Mouse (Mus musculus): ENCODE results near the gene Crtc1. TPM values are rescaled to one million over a fixed set of nuclear protein-coding genes. Genes with fewer than 3 reads are reported as not detected.

Crtc1 gene
- polyA plus RNA-seq, 1 experiment from 2014 or later, result 35.6 TPM

- WGBS, result 0% methylated on average over 53 of the region's 64 CpGs
- peak overlapping the region; percentile 92 for H3K27ac ChIP-seq
- 0 out of 2 replicates have a peak, but pooled peaks cover 4% of the 10 kb centered on the region for H3K27me3 ChIP-seq
- ATAC-seq (ENCODE audit: low FRiP score), result peak; percentile 44
- H3K9ac ChIP-seq, result peak overlapping the region; percentile 100
- H3K9me3 ChIP-seq, result no peaks in the 10 kb centered on the region
- peaks cover 56% of the 10 kb centered on the region for H3K4me1 ChIP-seq (replicated peaks)
- H3K4me3 ChIP-seq, result peak overlapping the region; percentile 100
- peaks cover 15% of the 10 kb centered on the region for H3K36me3 ChIP-seq
- peak overlapping the region; percentile 100 for H3K4me2 ChIP-seq
These were observed 86.7 kb downstream of the Crtc1 start for GRCm38 (mm10) chr8:70352657-70353151.

GRCm38 (mm10) chr8:70352000-70352384, 87.4 kb downstream of the Crtc1 start:
- Histone ChIP-seq H3K4me1 (replicated peaks) (peaks cover 58% of the 10 kb centered on the region), H3K36me3 (peaks cover 15% of the 10 kb centered on the region), H3K9ac (peak overlapping the region; percentile 100), H3K27ac (no peak overlapping the region), H3K27me3 (0 out of 2 replicates have a peak, but pooled peaks cover 4% of the 10 kb centered on the region), H3K4me3 (peak overlapping the region; percentile 100), H3K4me2 (peak overlapping the region; percentile 100), H3K9me3 (no peaks in the 10 kb centered on the region)
- no peak for ATAC-seq (ENCODE audit: low FRiP score)
- WGBS, result 35% methylated on average over 3 of the region's 3 CpGs

GRCm38 (mm10) chr8:70351035-70351999, 88.1 kb downstream of the Crtc1 start:
- Histone ChIP-seq H3K9me3 (no peaks in the 10 kb centered on the region), H3K27me3 (no peaks in the 10 kb centered on the region), H3K4me1 (replicated peaks) (peaks cover 58% of the 10 kb centered on the region), H3K4me3 (peak overlapping the region; percentile 100), H3K4me2 (peak overlapping the region; percentile 100), H3K36me3 (peaks cover 18% of the 10 kb centered on the region), H3K27ac (no peak overlapping the region), H3K9ac (peak overlapping the region; percentile 100)
- WGBS, result 63% methylated on average over 15 of the region's 15 CpGs
- no peak for ATAC-seq (ENCODE audit: low FRiP score)

GRCm38 (mm10) chr8:70347860-70348420, 91.4 kb downstream of the Crtc1 start:
- Histone ChIP-seq H3K4me2 (no peak overlapping the region), H3K27me3 (no peaks in the 10 kb centered on the region), H3K36me3 (peaks cover 34% of the 10 kb centered on the region), H3K9ac (peak overlapping the region; percentile 49; the same call in 1 of the 2 replicates), H3K4me1 (replicated peaks) (peaks cover 58% of the 10 kb centered on the region), H3K9me3 (no peaks in the 10 kb centered on the region), H3K4me3 (no peak overlapping the region), H3K27ac (no peak overlapping the region)
- WGBS, result 74% methylated on average over 1 of the region's 1 CpGs
- ATAC-seq (ENCODE audit: low FRiP score), result no peak

GRCm38 (mm10) chr8:70347443-70347842, 91.9 kb downstream of the Crtc1 start:
- no peak overlapping the region for H3K4me2 ChIP-seq
- ATAC-seq (ENCODE audit: low FRiP score), result no peak
- H3K27ac ChIP-seq, result no peak overlapping the region
- H3K27me3 ChIP-seq, result no peaks in the 10 kb centered on the region
- H3K9ac ChIP-seq, result 0 out of 2 replicates have a peak overlapping the region, but pooled peaks have one; percentile 49
- H3K4me1 ChIP-seq (replicated peaks), result peaks cover 60% of the 10 kb centered on the region
- H3K9me3 ChIP-seq, result no peaks in the 10 kb centered on the region
- peaks cover 39% of the 10 kb centered on the region for H3K36me3 ChIP-seq
- 95% methylated on average over 4 of the region's 4 CpGs for WGBS
- no peak overlapping the region for H3K4me3 ChIP-seq

GRCm38 (mm10) chr8:70344279-70344678, 95.1 kb downstream of the Crtc1 start:
- H3K4me3 ChIP-seq, result no peak overlapping the region
- no peak for ATAC-seq (ENCODE audit: low FRiP score)
- 98% methylated on average over 2 of the region's 2 CpGs for WGBS
- H3K9ac ChIP-seq, result peak overlapping the region; percentile 39
- H3K4me2 ChIP-seq, result no peak overlapping the region
- H3K27ac ChIP-seq, result no peak overlapping the region
- peaks cover 28% of the 10 kb centered on the region for H3K4me1 ChIP-seq (replicated peaks)
- H3K9me3 ChIP-seq, result no peaks in the 10 kb centered on the region
- no peaks in the 10 kb centered on the region for H3K27me3 ChIP-seq
- H3K36me3 ChIP-seq, result peaks cover 66% of the 10 kb centered on the region

GRCm38 (mm10) chr8:70343696-70344095, 95.7 kb downstream of the Crtc1 start:
- H3K9me3 ChIP-seq, result no peaks in the 10 kb centered on the region
- peaks cover 66% of the 10 kb centered on the region for H3K36me3 ChIP-seq
- H3K4me2 ChIP-seq, result no peak overlapping the region
- 0 out of 2 replicates have a peak, but pooled peaks have one; percentile 46 for ATAC-seq (ENCODE audit: low FRiP score)
- H3K4me3 ChIP-seq, result no peak overlapping the region
- peaks cover 23% of the 10 kb centered on the region for H3K4me1 ChIP-seq (replicated peaks)
- WGBS, result 54% methylated on average over 6 of the region's 6 CpGs
- no peaks in the 10 kb centered on the region for H3K27me3 ChIP-seq
- no peak overlapping the region for H3K27ac ChIP-seq
- H3K9ac ChIP-seq, result no peak overlapping the region

- Histone ChIP-seq H3K4me2 (no peak overlapping the region), H3K9me3 (no peaks in the 10 kb centered on the region), H3K36me3 (peaks cover 68% of the 10 kb centered on the region), H3K27ac (no peak overlapping the region), H3K4me1 (replicated peaks) (peaks cover 16% of the 10 kb centered on the region), H3K9ac (no peak overlapping the region), H3K27me3 (no peaks in the 10 kb centered on the region), H3K4me3 (no peak overlapping the region)
- 81% methylated on average over 7 of the region's 7 CpGs for WGBS
- ATAC-seq (ENCODE audit: low FRiP score), result no peak
These were observed 96.3 kb downstream of the Crtc1 start for GRCm38 (mm10) chr8:70343076-70343475.

- WGBS, result 94% methylated on average over 14 of the region's 14 CpGs
- H3K36me3 ChIP-seq, result peaks cover 78% of the 10 kb centered on the region
- H3K27me3 ChIP-seq, result no peaks in the 10 kb centered on the region
- no peak overlapping the region for H3K4me3 ChIP-seq
- H3K4me1 ChIP-seq (replicated peaks), result peaks cover 10% of the 10 kb centered on the region; the same call in 1 of the 2 replicates
- H3K27ac ChIP-seq, result no peak overlapping the region
- H3K9ac ChIP-seq, result no peak overlapping the region
- H3K9me3 ChIP-seq, result no peaks in the 10 kb centered on the region
- no peak for ATAC-seq (ENCODE audit: low FRiP score)
- no peak overlapping the region for H3K4me2 ChIP-seq
These were observed 97.4 kb downstream of the Crtc1 start for GRCm38 (mm10) chr8:70342007-70342406.

GRCm38 (mm10) chr8:70340659-70341058, 98.7 kb downstream of the Crtc1 start:
- peaks cover 84% of the 10 kb centered on the region for H3K36me3 ChIP-seq
- H3K4me3 ChIP-seq, result no peak overlapping the region
- no peaks in the 10 kb centered on the region for H3K9me3 ChIP-seq
- no peak for ATAC-seq (ENCODE audit: low FRiP score)
- no peak overlapping the region for H3K27ac ChIP-seq
- H3K4me2 ChIP-seq, result no peak overlapping the region
- H3K27me3 ChIP-seq, result no peaks in the 10 kb centered on the region
- 92% methylated on average over 7 of the region's 7 CpGs for WGBS
- no peak overlapping the region for H3K9ac ChIP-seq
- H3K4me1 ChIP-seq (replicated peaks), result peaks cover 7% of the 10 kb centered on the region; the same call in 1 of the 2 replicates

GRCm38 (mm10) chr8:70338931-70339330, 100.4 kb downstream of the Crtc1 start:
- WGBS, result 93% methylated on average over 7 of the region's 7 CpGs
- Histone ChIP-seq H3K9ac (no peak overlapping the region), H3K27ac (no peak overlapping the region), H3K4me1 (replicated peaks) (0 out of 2 replicates have a peak, but pooled peaks cover 2% of the 10 kb centered on the region), H3K4me3 (no peak overlapping the region), H3K27me3 (no peaks in the 10 kb centered on the region), H3K4me2 (no peak overlapping the region), H3K36me3 (peaks cover 98% of the 10 kb centered on the region), H3K9me3 (no peaks in the 10 kb centered on the region)
- ATAC-seq (ENCODE audit: low FRiP score), result no peak

- H3K4me1 ChIP-seq (replicated peaks), result peaks cover 32% of the 10 kb centered on the region
- ATAC-seq (ENCODE audit: low FRiP score), result no peak
- no peaks in the 10 kb centered on the region for H3K9me3 ChIP-seq
- H3K9ac ChIP-seq, result peak overlapping the region; percentile 14; the same call in 1 of the 2 replicates
- H3K27ac ChIP-seq, result no peak overlapping the region
- no peak overlapping the region for H3K4me2 ChIP-seq
- 95% methylated on average over 6 of the region's 6 CpGs for WGBS
- no peak overlapping the region for H3K4me3 ChIP-seq
- H3K36me3 ChIP-seq, result peaks cover 93% of the 10 kb centered on the region
- peaks cover 15% of the 10 kb centered on the region; the same call in 1 of the 2 replicates for H3K27me3 ChIP-seq
These were observed 106.5 kb downstream of the Crtc1 start for GRCm38 (mm10) chr8:70332878-70333202.

Measured in hindbrain, embryonic 13.5 days (tissue).